Mouse (Mus musculus): ENCODE data around the gene Fcrlb.

Fcrlb gene

GRCm38 (mm10) chr1:170868107-170868904 lies 44.4 kb downstream of the Fcrlb start:
- peak; percentile 85 for DNase-seq (ENCODE audit: extremely low spot score)

GRCm38 (mm10) chr1:170867691-170868105 lies 45.0 kb downstream of the Fcrlb start, which contains the start of gene Atf6:
Atf6 (minus strand) TSS chr1:170867771.
- peak; percentile 95 for DNase-seq (ENCODE audit: extremely low spot score)

GRCm38 (mm10) chr1:170866992-170867690 lies 45.6 kb downstream of the Fcrlb start:
- DNase-seq (ENCODE audit: extremely low spot score): no peak

GRCm38 (mm10) chr1:170865406-170865805 lies 47.3 kb downstream of the Fcrlb start:
- no peak for DNase-seq (ENCODE audit: extremely low spot score)

- no peak for DNase-seq (ENCODE audit: extremely low spot score)
Measured at GRCm38 (mm10) chr1:170864754-170865153, 48.0 kb downstream of the Fcrlb start.

GRCm38 (mm10) chr1:170864234-170864633 lies 48.5 kb downstream of the Fcrlb start:
- no peak for DNase-seq (ENCODE audit: extremely low spot score)

GRCm38 (mm10) chr1:170863033-170863432 lies 49.7 kb downstream of the Fcrlb start:
- DNase-seq (ENCODE audit: extremely low spot score): no peak

GRCm38 (mm10) chr1:170862435-170862717 lies 50.4 kb downstream of the Fcrlb start:
- DNase-seq (ENCODE audit: extremely low spot score): no peak

GRCm38 (mm10) chr1:170861671-170862434 lies 50.9 kb downstream of the Fcrlb start:
- no peak for DNase-seq (ENCODE audit: extremely low spot score)

GRCm38 (mm10) chr1:170858872-170859271 lies 53.9 kb downstream of the Fcrlb start:
- no peak for DNase-seq (ENCODE audit: extremely low spot score)

- no peak for DNase-seq (ENCODE audit: extremely low spot score)
Measured at GRCm38 (mm10) chr1:170857369-170857768, 55.4 kb downstream of the Fcrlb start.

All from embryo, embryonic 9.5 days (tissue).